Comparison of ENCODE assay signal across 14 mouse cellular contexts in the genomic region with DNA sequence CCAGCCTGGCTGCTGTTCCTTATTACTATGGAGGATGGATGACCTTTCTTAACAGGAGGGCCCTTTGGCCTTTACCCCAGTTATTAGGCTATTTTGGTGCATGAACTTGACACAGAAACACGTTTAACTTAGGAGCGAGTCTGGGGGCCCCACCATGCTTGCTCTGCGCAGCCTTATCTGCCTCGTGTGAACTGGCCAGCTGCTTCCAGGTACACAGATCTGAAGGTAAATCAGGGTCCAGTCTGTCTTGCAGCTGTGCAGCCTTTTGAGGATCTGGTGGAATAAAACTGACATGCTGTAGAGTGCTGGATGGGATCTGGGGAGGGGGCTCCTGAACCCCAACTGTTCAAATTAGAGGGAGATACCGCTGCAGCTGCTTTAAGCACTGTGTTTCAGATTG. TPM values are rescaled to one million over a fixed set of nuclear protein-coding genes. Genes with fewer than 3 reads are reported as not detected.
"Had no signal": no experiment of that assay in that cellular context is flagged by ENCODE, and none has a peak within 500 bp of the region (broad histone marks: within the 10 kb centered on the region; RNA-seq: fewer than 3 reads in every experiment).

No protein-coding gene starts in this region.

- DNase-seq: kidney, adult 8-10 months; kidney, postnatal 25 days; layer of hippocampus, adult 9-11 months; layer of hippocampus, postnatal 36 days; lung, adult 18-20 months; lung, postnatal 36 days; thymus, adult 2 months; thymus, postnatal 25 days had no signal

- H3K27me3 ChIP-seq: limb, embryonic 12.5 days; neural tube, embryonic 13.5 days had no signal

- ATAC-seq: midbrain, embryonic 16.5 days had no signal

- H3K27ac ChIP-seq: limb, embryonic 12.5 days; neural tube, embryonic 13.5 days had no signal

- H3K36me3 ChIP-seq: limb, embryonic 12.5 days; neural tube, embryonic 13.5 days had no signal

- H3K4me2 ChIP-seq: limb, embryonic 12.5 days; neural tube, embryonic 13.5 days had no signal

- H3K9me3 ChIP-seq: limb, embryonic 12.5 days had no signal

- H3K4me1 ChIP-seq: limb, embryonic 12.5 days; neural tube, embryonic 13.5 days had no signal

- H3K9ac ChIP-seq: limb, embryonic 12.5 days; neural tube, embryonic 13.5 days had no signal

- H3K4me3 ChIP-seq: limb, embryonic 12.5 days; neural tube, embryonic 13.5 days had no signal

RNA-seq across cellular contexts. Expression of gene Pnliprp1, which starts 0.9 kb away (rescaled TPM):
- total RNA-seq: layer of hippocampus, postnatal 36 days; megakaryocyte progenitor cell, adult 5-6 weeks had no signal
- polyA plus RNA-seq: limb, embryonic 12.5 days; neural tube, embryonic 13.5 days; urinary bladder, adult 2 months had no signal

RNA-seq across cellular contexts. Expression of gene Pnliprp2, which starts 31.8 kb away (rescaled TPM):
- total RNA-seq: megakaryocyte progenitor cell, adult 5-6 weeks had no signal
- polyA plus RNA-seq: liver, adult 2 months; midbrain, embryonic 16.5 days; thymus, adult 2 months had no signal
